Mouse (Mus musculus): ENCODE measurements at regions not wholly inside any gene's neighbourhood (a gene's known extent, or its start where the extent isn't known, plus 50 kb on each side); places are given as distances from the start of the nearest gene placed in this dataset.

- TF ChIP-seq CTCF (IDR thresholded peaks at IDR 0.05; ENCODE audit: extremely low read depth, insufficient read depth, insufficient read length, insufficient replicate concordance) (no peak), POLR2A (IDR thresholded peaks at IDR 0.05; ENCODE audit: low read depth, low read length) (no peak)
These were observed 115.2 kb upstream of the Arhgap18 start for GRCm38 (mm10) chr10:26638056-26638455.

Measured in spleen, adult 2 months (tissue).